Mouse (Mus musculus) adrenal gland, postnatal 36 days (tissue): ENCODE results near the gene Gpat3. TPM values are rescaled to one million over a fixed set of nuclear protein-coding genes. Genes with fewer than 3 reads are reported as not detected.

Source experiments
- DNase-seq, 2 experiments: peaks; one replicate each; pipeline ENCODE4 v3.0.0; 2021; ENCODE audit warnings: mixed read lengths in 1 of 2
- long read RNA-seq, 2 experiments: library from polyadenylated mRNA; stranded (forward); transcript quantifications; one replicate each; pipeline ENCODE4 v2.0.0; 2021; ENCODE audit warnings: borderline sequencing depth in 2 of 2
- total RNA-seq, 2 experiments: library from RNA; stranded (reverse); gene quantifications; 2 replicates each; pipeline ENCODE4 v1.2.3; 2021

Gpat3 gene
- total RNA-seq = 10 to 100 TPM; 14.7 to 15.1 TPM
- long read RNA-seq, experiment 1, transcript Gpat3-202 (12 exons, 3,035 nt) = major isoform, 15 of 35 reads
- long read RNA-seq, experiment 1, transcript Gpat3-201 (13 exons, 2,884 nt) = minor isoform, 13 of 35 reads
- long read RNA-seq, experiment 1, partial matches to known transcripts = 5 of 35 reads
- long read RNA-seq, experiment 1, other reads (novel, unspliced or antisense) = 2 of 35 reads
- long read RNA-seq, experiment 2, partial matches to known transcripts = 0 of 5 reads
- long read RNA-seq, experiment 2, other reads (novel, unspliced or antisense) = 0 of 5 reads

GRCm38 (mm10) chr5:100845485-100845847 is at the start of gene Gpat3:
Gene Gpat3, plus strand, starts transcription at chr5:100845713.
- peak; percentile 50 to 72 for DNase-seq

- DNase-seq = peak; percentile 94 to 95
These were observed 47.2 kb upstream of the Gpat3 start, which contains the start of the genes Helq and Mrps18c for GRCm38 (mm10) chr5:100798165-100798860. Gene Helq, minus strand, starts transcription at chr5:100798598. Gene Mrps18c, plus strand, starts transcription at chr5:100798627.

- no peak for DNase-seq
These were observed 27.2 kb upstream of the Gpat3 start for GRCm38 (mm10) chr5:100818341-100818740.

GRCm38 (mm10) chr5:100819568-100820480 is 25.7 kb upstream of the Gpat3 start:
- DNase-seq = peak in 1 of 2 experiments; percentile 13

- DNase-seq = peak; percentile 94 to 95
These were observed 24.9 kb upstream of the Gpat3 start, which contains the start of gene Abraxas1 for GRCm38 (mm10) chr5:100820483-100821184. Gene Abraxas1, minus strand, starts transcription at chr5:100820965.

GRCm38 (mm10) chr5:100821375-100821774 is 24.1 kb upstream of the Gpat3 start:
- DNase-seq = no peak

GRCm38 (mm10) chr5:100822826-100823225 is 22.7 kb upstream of the Gpat3 start:
- DNase-seq = no peak

- no peak for DNase-seq
These were observed 19.5 kb upstream of the Gpat3 start for GRCm38 (mm10) chr5:100825975-100826374.

GRCm38 (mm10) chr5:100826531-100826930 is 19.0 kb upstream of the Gpat3 start:
- DNase-seq = no peak

GRCm38 (mm10) chr5:100828701-100829100 is 16.8 kb upstream of the Gpat3 start:
- DNase-seq = no peak

GRCm38 (mm10) chr5:100832680-100833079 is 12.8 kb upstream of the Gpat3 start:
- no peak for DNase-seq

- DNase-seq = no peak
These were observed 11.7 kb upstream of the Gpat3 start for GRCm38 (mm10) chr5:100833841-100834240.

GRCm38 (mm10) chr5:100835862-100836538 is 9.5 kb upstream of the Gpat3 start:
- peak in 1 of 2 experiments; percentile 29 for DNase-seq

- DNase-seq = no peak
These were observed 7.6 kb upstream of the Gpat3 start for GRCm38 (mm10) chr5:100837907-100838306.

- DNase-seq = no peak
These were observed 1.0 kb upstream of the Gpat3 start for GRCm38 (mm10) chr5:100844485-100844884.

- DNase-seq = peak; percentile 87 to 89
These were observed 510 bp downstream of the Gpat3 start for GRCm38 (mm10) chr5:100845848-100846598.

GRCm38 (mm10) chr5:100846599-100846920 is 1.0 kb downstream of the Gpat3 start:
- no peak for DNase-seq

GRCm38 (mm10) chr5:100847143-100847542 is 1.6 kb downstream of the Gpat3 start:
- DNase-seq = no peak

- no peak for DNase-seq
These were observed 8.4 kb downstream of the Gpat3 start for GRCm38 (mm10) chr5:100853963-100854362.

GRCm38 (mm10) chr5:100856552-100856951 is 11.0 kb downstream of the Gpat3 start:
- no peak for DNase-seq
